Mouse (Mus musculus) spleen, embryonic (tissue): Measurements from ENCODE around the gene Hmg20a.

Source experiments
- CTCF ChIA-PET: fragments of 350-600 bp; sonication (Branson Sonifier 250); formaldehyde crosslinking; loops from one replicate; lab custom pipeline; 2022; lab: Charles Lee

The Hmg20a gene

GRCm38 (mm10) chr9:56437300-56437892 lies 19.0 kb downstream of the Hmg20a start:
- CTCF ChIA-PET: interaction anchor here (0.5 kb wide), 1 partner anchor 16 kb away, joined by 3 read pairs; no protein-coding TSS in a partner anchor

- CTCF ChIA-PET: no interaction called here
These were observed 21.3 kb downstream of the Hmg20a start for GRCm38 (mm10) chr9:56439699-56440098.

- CTCF ChIA-PET: interaction anchor here (0.7 kb wide), 1 partner anchor 34 kb away, joined by 7 read pairs; no protein-coding TSS in a partner anchor
These were observed 33.2 kb downstream of the Hmg20a start for GRCm38 (mm10) chr9:56451570-56451969.

GRCm38 (mm10) chr9:56453038-56453815 lies 34.8 kb downstream of the Hmg20a start:
- CTCF ChIA-PET: interaction anchor here (0.6 kb wide), 1 partner anchor 16 kb away, joined by 3 read pairs; no protein-coding TSS in a partner anchor

- CTCF ChIA-PET: no interaction called here
These were observed 38.0 kb downstream of the Hmg20a start for GRCm38 (mm10) chr9:56456426-56456825.

GRCm38 (mm10) chr9:56460987-56461386 lies 42.6 kb downstream of the Hmg20a start:
- CTCF ChIA-PET: no interaction called here

- CTCF ChIA-PET: no interaction called here
These were observed 44.2 kb downstream of the Hmg20a start for GRCm38 (mm10) chr9:56462606-56463005.

- CTCF ChIA-PET: interaction anchor here (1.2 kb wide), 1 partner anchor 18 kb away, joined by 5 read pairs; no protein-coding TSS in a partner anchor
These were observed 44.6 kb downstream of the Hmg20a start for GRCm38 (mm10) chr9:56463046-56463445.

- CTCF ChIA-PET: interaction anchor here (0.6 to 1.2 kb wide), 3 partner anchors 17 to 199 kb away, joined by 3 to 5 read pairs (median 4); no protein-coding TSS in a partner anchor
These were observed 45.5 kb downstream of the Hmg20a start for GRCm38 (mm10) chr9:56463686-56464515.

- CTCF ChIA-PET: interaction anchor here (0.6 kb wide), 1 partner anchor 49 kb away, joined by 4 read pairs; no protein-coding TSS in a partner anchor
These were observed 46.6 kb downstream of the Hmg20a start for GRCm38 (mm10) chr9:56464863-56465654.

- CTCF ChIA-PET: no interaction called here
These were observed 47.8 kb downstream of the Hmg20a start for GRCm38 (mm10) chr9:56466251-56466650.

- CTCF ChIA-PET: no interaction called here
These were observed 51.2 kb downstream of the Hmg20a start for GRCm38 (mm10) chr9:56469656-56470055.

- CTCF ChIA-PET: no interaction called here
These were observed 51.9 kb downstream of the Hmg20a start for GRCm38 (mm10) chr9:56470291-56470690.

- CTCF ChIA-PET: no interaction called here
These were observed 60.7 kb downstream of the Hmg20a start for GRCm38 (mm10) chr9:56478975-56479647.

GRCm38 (mm10) chr9:56482623-56483022 lies 64.2 kb downstream of the Hmg20a start:
- CTCF ChIA-PET: no interaction called here

- CTCF ChIA-PET: interaction anchor here (0.5 kb wide), 1 partner anchor 33 kb away, joined by 7 read pairs; no protein-coding TSS in a partner anchor
These were observed 67.0 kb downstream of the Hmg20a start for GRCm38 (mm10) chr9:56485423-56485822.

- CTCF ChIA-PET: no interaction called here
These were observed 67.7 kb downstream of the Hmg20a start for GRCm38 (mm10) chr9:56486158-56486557.

- CTCF ChIA-PET: no interaction called here
These were observed 69.2 kb downstream of the Hmg20a start for GRCm38 (mm10) chr9:56487651-56488050.

- CTCF ChIA-PET: no interaction called here
These were observed 74.0 kb downstream of the Hmg20a start for GRCm38 (mm10) chr9:56492391-56492790.

- CTCF ChIA-PET: no interaction called here
These were observed 74.5 kb downstream of the Hmg20a start for GRCm38 (mm10) chr9:56492916-56493315.
